Mouse (Mus musculus): Measurements from ENCODE around the gene Tesmin. TPM values are rescaled to one million over a fixed set of nuclear protein-coding genes. Genes with fewer than 3 reads are reported as not detected.
A peak's percentile ranks its signal among the peaks of the same experiment; 100 is the strongest.

Tesmin gene
- polyA plus RNA-seq, 1 experiment from 2014 or later: 0.36 TPM

GRCm38 (mm10) chr19:3429156-3429816, 40.6 kb downstream of the Tesmin start:
- Histone ChIP-seq H3K9me3 (ENCODE audit: control insufficient read depth, low read length) (no peaks in the 10 kb centered on the region), H3K36me3 (ENCODE audit: control insufficient read depth, insufficient read depth, low read length) (no peaks in the 10 kb centered on the region), H3K4me2 (ENCODE audit: low read length) (no peak overlapping the region), H3K4me3 (ENCODE audit: low read length) (no peak overlapping the region), H3K4me1 (ENCODE audit: control insufficient read depth, insufficient read depth, low read depth, low read length) (peaks cover 2% of the 10 kb centered on the region; the same call in 1 of the 2 replicates), H3K27ac (ENCODE audit: low read depth, low read length) (peak overlapping the region; percentile 45), H3K27me3 (replicated peaks; ENCODE audit: control insufficient read depth, insufficient read depth, low read length) (no peaks in the 10 kb centered on the region), H3K9ac (ENCODE audit: low read depth, low read length) (no peak overlapping the region)
- peak; percentile 42; the same call in 1 of the 2 replicates for ATAC-seq
- WGBS: 39% methylated on average over 7 of the region's 7 CpGs

GRCm38 (mm10) chr19:3431066-3431465, 42.4 kb downstream of the Tesmin start:
- H3K36me3 ChIP-seq (ENCODE audit: control insufficient read depth, insufficient read depth, low read length): no peaks in the 10 kb centered on the region
- no peak overlapping the region for H3K9ac ChIP-seq (ENCODE audit: low read depth, low read length)
- ATAC-seq: no peak
- no peaks in the 10 kb centered on the region for H3K27me3 ChIP-seq (replicated peaks; ENCODE audit: control insufficient read depth, insufficient read depth, low read length)
- H3K4me2 ChIP-seq (ENCODE audit: low read length): no peak overlapping the region
- no peak overlapping the region for H3K27ac ChIP-seq (ENCODE audit: low read depth, low read length)
- no peaks in the 10 kb centered on the region for H3K9me3 ChIP-seq (ENCODE audit: control insufficient read depth, low read length)
- H3K4me1 ChIP-seq (ENCODE audit: control insufficient read depth, insufficient read depth, low read depth, low read length): peaks cover 2% of the 10 kb centered on the region; the same call in 1 of the 2 replicates
- H3K4me3 ChIP-seq (ENCODE audit: low read length): no peak overlapping the region
- WGBS: 69% methylated on average over 7 of the region's 7 CpGs

- 84% methylated on average over 2 of the region's 2 CpGs for WGBS
- ATAC-seq: no peak
- no peak overlapping the region for H3K4me2 ChIP-seq (ENCODE audit: low read length)
- H3K9ac ChIP-seq (ENCODE audit: low read depth, low read length): no peak overlapping the region
- H3K4me1 ChIP-seq (ENCODE audit: control insufficient read depth, insufficient read depth, low read depth, low read length): peaks cover 2% of the 10 kb centered on the region; the same call in 1 of the 2 replicates
- H3K36me3 ChIP-seq (ENCODE audit: control insufficient read depth, insufficient read depth, low read length): no peaks in the 10 kb centered on the region
- no peaks in the 10 kb centered on the region for H3K9me3 ChIP-seq (ENCODE audit: control insufficient read depth, low read length)
- no peak overlapping the region for H3K27ac ChIP-seq (ENCODE audit: low read depth, low read length)
- no peaks in the 10 kb centered on the region for H3K27me3 ChIP-seq (replicated peaks; ENCODE audit: control insufficient read depth, insufficient read depth, low read length)
- H3K4me3 ChIP-seq (ENCODE audit: low read length): no peak overlapping the region
Measured at GRCm38 (mm10) chr19:3431969-3432368, 43.3 kb downstream of the Tesmin start.

GRCm38 (mm10) chr19:3434124-3434523, 45.5 kb downstream of the Tesmin start:
- 47% methylated on average over 4 of the region's 4 CpGs for WGBS
- Histone ChIP-seq H3K9ac (ENCODE audit: low read depth, low read length) (no peak overlapping the region), H3K4me2 (ENCODE audit: low read length) (no peak overlapping the region), H3K27ac (ENCODE audit: low read depth, low read length) (no peak overlapping the region), H3K9me3 (ENCODE audit: control insufficient read depth, low read length) (no peaks in the 10 kb centered on the region), H3K27me3 (replicated peaks; ENCODE audit: control insufficient read depth, insufficient read depth, low read length) (no peaks in the 10 kb centered on the region), H3K4me1 (ENCODE audit: control insufficient read depth, insufficient read depth, low read depth, low read length) (peaks cover 2% of the 10 kb centered on the region; the same call in 1 of the 2 replicates), H3K36me3 (ENCODE audit: control insufficient read depth, insufficient read depth, low read length) (no peaks in the 10 kb centered on the region), H3K4me3 (ENCODE audit: low read length) (no peak overlapping the region)
- ATAC-seq: no peak

GRCm38 (mm10) chr19:3434641-3435040, 46.0 kb downstream of the Tesmin start:
- WGBS: 59% methylated on average over 4 of the region's 4 CpGs
- ATAC-seq: no peak
- H3K9ac ChIP-seq (ENCODE audit: low read depth, low read length): no peak overlapping the region

GRCm38 (mm10) chr19:3435824-3436223, 47.2 kb downstream of the Tesmin start:
- H3K27ac ChIP-seq (ENCODE audit: low read depth, low read length): no peak overlapping the region
- WGBS: 78% methylated on average over 3 of the region's 3 CpGs
- no peak overlapping the region for H3K4me2 ChIP-seq (ENCODE audit: low read length)
- H3K9ac ChIP-seq (ENCODE audit: low read depth, low read length): no peak overlapping the region
- no peaks in the 10 kb centered on the region for H3K36me3 ChIP-seq (ENCODE audit: control insufficient read depth, insufficient read depth, low read length)
- no peak overlapping the region for H3K4me3 ChIP-seq (ENCODE audit: low read length)
- no peaks in the 10 kb centered on the region for H3K9me3 ChIP-seq (ENCODE audit: control insufficient read depth, low read length)
- no peak for ATAC-seq
- H3K27me3 ChIP-seq (replicated peaks; ENCODE audit: control insufficient read depth, insufficient read depth, low read length): no peaks in the 10 kb centered on the region
- H3K4me1 ChIP-seq (ENCODE audit: control insufficient read depth, insufficient read depth, low read depth, low read length): peaks cover 3% of the 10 kb centered on the region; the same call in 1 of the 2 replicates

More at GRCm38 (mm10) chr19:3434641-3435040, 46.0 kb downstream of the Tesmin start:
- H3K9me3 ChIP-seq (ENCODE audit: control insufficient read depth, low read length): no peaks in the 10 kb centered on the region
- no peak overlapping the region for H3K4me3 ChIP-seq (ENCODE audit: low read length)
- no peak overlapping the region for H3K4me2 ChIP-seq (ENCODE audit: low read length)
- no peaks in the 10 kb centered on the region for H3K36me3 ChIP-seq (ENCODE audit: control insufficient read depth, insufficient read depth, low read length)
- H3K27ac ChIP-seq (ENCODE audit: low read depth, low read length): no peak overlapping the region
- no peaks in the 10 kb centered on the region for H3K27me3 ChIP-seq (replicated peaks; ENCODE audit: control insufficient read depth, insufficient read depth, low read length)
- H3K4me1 ChIP-seq (ENCODE audit: control insufficient read depth, insufficient read depth, low read depth, low read length): no peaks in the 10 kb centered on the region

- Histone ChIP-seq H3K36me3 (ENCODE audit: control insufficient read depth, insufficient read depth, low read length) (no peaks in the 10 kb centered on the region), H3K4me3 (ENCODE audit: low read length) (no peak overlapping the region), H3K27me3 (replicated peaks; ENCODE audit: control insufficient read depth, insufficient read depth, low read length) (no peaks in the 10 kb centered on the region), H3K4me1 (ENCODE audit: control insufficient read depth, insufficient read depth, low read depth, low read length) (peaks cover 3% of the 10 kb centered on the region; the same call in 1 of the 2 replicates), H3K27ac (ENCODE audit: low read depth, low read length) (no peak overlapping the region), H3K9me3 (ENCODE audit: control insufficient read depth, low read length) (no peaks in the 10 kb centered on the region), H3K4me2 (ENCODE audit: low read length) (no peak overlapping the region), H3K9ac (ENCODE audit: low read depth, low read length) (no peak overlapping the region)
- 59% methylated on average over 9 of the region's 9 CpGs for WGBS
- no peak for ATAC-seq
Measured at GRCm38 (mm10) chr19:3436840-3437239, 48.2 kb downstream of the Tesmin start.

- Histone ChIP-seq H3K4me1 (ENCODE audit: control insufficient read depth, insufficient read depth, low read depth, low read length) (peaks cover 3% of the 10 kb centered on the region; the same call in 1 of the 2 replicates), H3K36me3 (ENCODE audit: control insufficient read depth, insufficient read depth, low read length) (no peaks in the 10 kb centered on the region), H3K4me2 (ENCODE audit: low read length) (no peak overlapping the region), H3K9me3 (ENCODE audit: control insufficient read depth, low read length) (no peaks in the 10 kb centered on the region), H3K27ac (ENCODE audit: low read depth, low read length) (no peak overlapping the region), H3K27me3 (replicated peaks; ENCODE audit: control insufficient read depth, insufficient read depth, low read length) (no peaks in the 10 kb centered on the region), H3K4me3 (ENCODE audit: low read length) (no peak overlapping the region), H3K9ac (ENCODE audit: low read depth, low read length) (no peak overlapping the region)
- WGBS: 71% methylated on average over 5 of the region's 5 CpGs
- ATAC-seq: no peak
Measured at GRCm38 (mm10) chr19:3437980-3438379, 49.3 kb downstream of the Tesmin start.

- H3K9me3 ChIP-seq (ENCODE audit: control insufficient read depth, low read length): no peaks in the 10 kb centered on the region
- H3K4me2 ChIP-seq (ENCODE audit: low read length): peak overlapping the region; percentile 16; the same call in 1 of the 2 replicates
- no peak overlapping the region for H3K27ac ChIP-seq (ENCODE audit: low read depth, low read length)
- peaks cover 3% of the 10 kb centered on the region; the same call in 1 of the 2 replicates for H3K4me1 ChIP-seq (ENCODE audit: control insufficient read depth, insufficient read depth, low read depth, low read length)
- H3K9ac ChIP-seq (ENCODE audit: low read depth, low read length): peak overlapping the region; percentile 41; the same call in 1 of the 2 replicates
- no peaks in the 10 kb centered on the region for H3K36me3 ChIP-seq (ENCODE audit: control insufficient read depth, insufficient read depth, low read length)
- H3K4me3 ChIP-seq (ENCODE audit: low read length): no peak overlapping the region
- no peaks in the 10 kb centered on the region for H3K27me3 ChIP-seq (replicated peaks; ENCODE audit: control insufficient read depth, insufficient read depth, low read length)
- 53% methylated on average over 5 of the region's 5 CpGs for WGBS
- 0 out of 2 replicates have a peak, but pooled peaks have one; percentile 18 for ATAC-seq
Measured at GRCm38 (mm10) chr19:3440667-3441066, 52.0 kb downstream of the Tesmin start.
